Mouse (Mus musculus) neural tube, embryonic 12.5 days (tissue): Measurements from ENCODE around the gene Apba2. TPM values are rescaled to one million over a fixed set of nuclear protein-coding genes. Genes with fewer than 3 reads are reported as not detected.

Experiments used
- ATAC-seq: fragments of 200-750 bp; cut with Nextera tagmentation; 2 replicates; pipeline ENCODE4 v1.8.0; 2017; ENCODE audit warnings: low read depth, mild to moderate bottlenecking, moderate TSS enrichment, moderate library complexity; ENCODE audit not compliant: low FRiP score
- H3K27ac ChIP-seq: fragments of 300-500 bp; sonication (generic); 2 replicates; pipeline ENCODE4 v1.5.1; 2016
- H3K27me3 ChIP-seq: fragments of 300-500 bp; sonication (generic); replicated peaks from 2 replicates; pipeline ENCODE4 v1.6.1; 2016; ENCODE audit warnings: mild to moderate bottlenecking
- H3K36me3 ChIP-seq: fragments of 300-500 bp; sonication (generic); 2 replicates; pipeline ENCODE4 v1.6.1; 2016; ENCODE audit warnings: mild to moderate bottlenecking
- H3K4me1 ChIP-seq: fragments of 300-500 bp; sonication (generic); 2 replicates; pipeline ENCODE4 v1.6.1; 2016
- H3K4me2 ChIP-seq: fragments of 300-500 bp; sonication (generic); replicated peaks from 2 replicates; pipeline ENCODE4 v1.6.1; 2016; ENCODE audit warnings: mild to moderate bottlenecking
- H3K4me3 ChIP-seq: fragments of 300-500 bp; sonication (generic); 2 replicates; pipeline ENCODE4 v1.5.1; 2016
- H3K9ac ChIP-seq: fragments of 300-500 bp; sonication (generic); 2 replicates; pipeline ENCODE4 v1.6.1; 2016; ENCODE audit warnings: mild to moderate bottlenecking
- H3K9me3 ChIP-seq: fragments of 300-500 bp; sonication (generic); 2 replicates; pipeline ENCODE4 v1.6.1; 2016; ENCODE audit warnings: mild to moderate bottlenecking
- WGBS: fragments of 180-500 bp; shearing (Covaris S2); methylation state at CpG from one replicate; pipeline ENCODE4 v1.1.7; 2016; 5-methylcytosine and 5-hydroxymethylcytosine counted together
- polyA plus RNA-seq: library from polyadenylated mRNA; unstranded; fragments of >200 nt; fragmentation: Nextera tagmentation; extraction: Ambion mirVana; gene quantifications from 2 replicates; pipeline ENCODE4 v1.2.1, GENCODE M21; 2016

The Apba2 gene
- polyA plus RNA-seq, 1 experiment from 2014 or later, result 159 TPM

DNA sequence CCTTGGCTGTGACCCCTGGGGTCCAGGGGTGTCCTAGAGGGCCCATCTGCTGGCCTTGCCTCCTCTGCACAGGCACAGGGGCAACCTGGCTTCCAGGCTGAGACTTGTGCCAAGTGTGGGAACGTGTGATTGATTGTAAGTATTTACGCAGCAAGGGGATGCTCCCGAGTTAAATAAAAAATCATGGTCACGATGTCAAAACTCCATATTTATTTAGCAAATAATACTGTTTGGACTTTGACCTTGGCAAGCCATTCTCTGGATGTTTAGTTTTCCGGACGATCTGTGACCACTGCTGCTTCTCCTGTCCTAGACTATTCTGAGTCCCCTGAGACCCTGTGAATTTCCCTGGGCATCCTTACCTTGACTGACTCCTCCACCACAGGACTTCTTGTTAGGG lies 252.2 kb downstream of the Apba2 start:
- Histone ChIP-seq H3K27me3 (no peaks in the 10 kb centered on the region), H3K27ac (no peak overlapping the region), H3K4me1 (peaks cover 6% of the 10 kb centered on the region; the same call in 1 of the 2 replicates), H3K36me3 (peaks cover 14% of the 10 kb centered on the region), H3K9me3 (no peaks in the 10 kb centered on the region), H3K4me3 (no peak overlapping the region), H3K4me2 (no peak overlapping the region), H3K9ac (no peak overlapping the region)
- no peak for ATAC-seq
- WGBS, result 73% methylated on average over 6 of the region's 6 CpGs

DNA sequence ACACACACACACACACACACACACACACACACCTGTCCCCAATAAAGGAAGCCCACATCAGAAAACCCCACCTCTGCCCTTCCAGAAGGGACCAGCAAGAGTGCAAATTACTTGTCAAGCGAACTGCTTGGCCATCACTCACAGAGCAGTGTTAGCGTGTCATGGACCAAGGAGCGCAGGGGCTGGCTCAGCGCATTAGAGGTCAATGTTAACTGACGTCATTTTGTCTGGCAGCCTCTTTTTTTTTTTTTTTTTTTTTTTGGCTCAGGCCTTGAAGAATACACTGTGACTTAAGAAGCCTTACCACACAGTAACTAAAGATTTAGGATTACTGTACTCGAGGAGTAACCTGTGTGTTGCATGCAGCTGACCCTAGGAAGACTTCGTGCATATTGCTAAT lies 252.7 kb downstream of the Apba2 start:
- Histone ChIP-seq H3K4me1 (peaks cover 6% of the 10 kb centered on the region; the same call in 1 of the 2 replicates), H3K4me2 (no peak overlapping the region), H3K9ac (no peak overlapping the region), H3K27me3 (no peaks in the 10 kb centered on the region), H3K27ac (no peak overlapping the region), H3K36me3 (peaks cover 14% of the 10 kb centered on the region), H3K4me3 (no peak overlapping the region), H3K9me3 (no peaks in the 10 kb centered on the region)
- ATAC-seq, result no peak
- WGBS, result 74% methylated on average over 7 of the region's 7 CpGs

DNA sequence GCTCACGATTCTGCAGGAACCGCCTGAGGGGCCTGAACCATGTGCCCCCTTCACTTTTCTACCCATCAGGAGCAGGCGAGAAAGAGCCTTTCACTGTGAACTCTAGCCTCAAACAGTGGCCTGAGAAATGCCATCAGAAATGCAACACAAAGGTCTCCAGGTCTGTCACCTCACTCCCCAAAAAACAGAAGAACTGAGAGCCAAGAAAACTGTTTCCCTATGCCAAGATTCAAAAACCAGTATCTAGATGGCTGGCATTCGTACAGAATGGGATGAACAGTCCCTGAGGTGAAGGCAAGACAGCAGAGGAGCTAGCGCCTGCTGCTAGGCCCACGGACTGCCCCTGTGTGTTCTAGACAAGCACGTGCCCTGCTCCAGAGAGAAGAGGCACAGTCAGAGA lies 253.6 kb downstream of the Apba2 start:
- Histone ChIP-seq H3K27me3 (no peaks in the 10 kb centered on the region), H3K4me3 (no peak overlapping the region), H3K9me3 (no peaks in the 10 kb centered on the region), H3K9ac (no peak overlapping the region), H3K27ac (no peak overlapping the region), H3K4me2 (no peak overlapping the region), H3K4me1 (peaks cover 6% of the 10 kb centered on the region; the same call in 1 of the 2 replicates), H3K36me3 (peaks cover 12% of the 10 kb centered on the region)
- WGBS, result 90% methylated on average over 7 of the region's 7 CpGs
- ATAC-seq, result no peak

DNA sequence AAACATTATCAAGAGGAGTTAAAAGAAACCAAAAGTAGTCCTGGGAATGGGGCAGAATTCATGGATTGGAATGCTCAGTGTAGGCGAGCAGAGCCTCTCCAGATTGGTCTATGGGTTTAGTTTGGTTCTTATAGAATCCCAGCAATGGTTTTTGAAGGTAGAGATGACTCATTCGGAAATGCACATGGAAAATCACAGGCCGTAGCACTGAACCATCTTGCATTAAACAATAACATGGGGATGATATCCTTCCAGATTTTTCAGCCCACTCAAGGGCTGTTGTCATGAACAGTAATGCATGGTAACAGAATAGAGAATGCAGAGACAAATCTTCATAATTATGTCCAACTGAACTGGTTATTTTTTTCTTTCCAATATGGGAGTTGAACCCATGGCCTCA lies 264.1 kb downstream of the Apba2 start:
- WGBS, result 86% methylated on average over 3 of the region's 3 CpGs
- ATAC-seq, result no peak

DNA sequence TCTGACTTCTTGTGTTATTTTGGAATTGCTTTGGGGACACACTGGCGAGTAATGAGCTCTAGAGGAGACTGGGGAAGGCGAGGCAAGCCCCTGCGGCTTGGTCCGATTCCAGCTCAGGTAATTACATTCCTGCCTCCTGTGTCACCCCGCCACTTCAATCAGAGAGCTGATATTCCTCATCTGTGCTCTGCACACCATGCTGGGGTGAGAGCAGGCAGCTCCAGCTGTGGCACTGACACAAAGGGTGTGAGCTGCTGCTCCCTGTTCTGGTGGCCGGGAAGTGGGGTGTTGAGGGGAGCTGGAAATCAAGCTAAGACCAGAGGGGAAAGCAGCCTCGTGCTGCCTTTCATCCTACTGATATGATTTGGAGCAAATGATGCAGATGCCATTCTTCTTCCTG lies 268.3 kb downstream of the Apba2 start:
- no peaks in the 10 kb centered on the region for H3K9me3 ChIP-seq
- 0 out of 2 replicates have a peak, but pooled peaks cover 6% of the 10 kb centered on the region for H3K4me1 ChIP-seq
- H3K4me3 ChIP-seq, result no peak overlapping the region
- no peak for ATAC-seq
- 68% methylated on average over 7 of the region's 7 CpGs for WGBS
- no peak overlapping the region for H3K27ac ChIP-seq
- no peaks in the 10 kb centered on the region for H3K27me3 ChIP-seq
- no peak overlapping the region for H3K9ac ChIP-seq
- no peaks in the 10 kb centered on the region for H3K36me3 ChIP-seq
- no peak overlapping the region for H3K4me2 ChIP-seq

More for the DNA sequence above, 264.1 kb downstream of the Apba2 start:
- H3K4me2 ChIP-seq, result no peak overlapping the region
- no peaks in the 10 kb centered on the region for H3K4me1 ChIP-seq
- no peak overlapping the region for H3K9ac ChIP-seq
- no peaks in the 10 kb centered on the region for H3K36me3 ChIP-seq
- H3K4me3 ChIP-seq, result no peak overlapping the region
- H3K27me3 ChIP-seq, result no peaks in the 10 kb centered on the region
- H3K27ac ChIP-seq, result no peak overlapping the region
- H3K9me3 ChIP-seq, result no peaks in the 10 kb centered on the region

DNA sequence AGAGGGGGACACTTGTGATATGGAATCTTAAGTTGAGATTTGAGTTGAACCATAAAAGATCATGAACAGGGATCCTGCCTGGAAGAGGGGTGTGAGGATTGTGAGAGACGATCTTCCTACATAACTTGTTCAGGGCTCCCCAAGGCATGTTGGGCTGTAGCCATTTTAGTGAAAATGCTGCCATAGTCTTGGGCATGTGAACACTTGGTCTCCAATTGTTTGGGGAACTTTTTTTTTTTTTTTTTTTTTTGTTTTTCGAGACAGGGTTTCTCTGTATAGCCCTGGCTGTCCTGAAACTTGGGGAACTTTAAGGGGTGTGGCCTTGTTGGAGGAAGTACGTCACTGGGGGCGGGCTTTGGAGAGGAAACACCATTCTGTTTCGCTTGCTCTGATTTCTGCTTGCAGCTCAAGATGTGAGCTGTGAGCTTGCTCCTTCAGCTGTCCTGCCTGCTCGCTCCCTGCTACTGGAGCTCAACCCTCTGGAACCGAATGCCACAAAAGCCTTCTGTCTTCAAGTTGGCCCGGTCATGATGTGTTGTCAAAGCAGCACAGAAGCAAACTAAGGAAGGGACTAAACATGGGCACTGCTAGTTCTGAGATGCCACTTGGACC lies 269.4 kb downstream of the Apba2 start:
- H3K4me2 ChIP-seq, result peak overlapping the region; percentile 48
- H3K4me3 ChIP-seq, result no peak overlapping the region
- ATAC-seq, result no peak

DNA sequence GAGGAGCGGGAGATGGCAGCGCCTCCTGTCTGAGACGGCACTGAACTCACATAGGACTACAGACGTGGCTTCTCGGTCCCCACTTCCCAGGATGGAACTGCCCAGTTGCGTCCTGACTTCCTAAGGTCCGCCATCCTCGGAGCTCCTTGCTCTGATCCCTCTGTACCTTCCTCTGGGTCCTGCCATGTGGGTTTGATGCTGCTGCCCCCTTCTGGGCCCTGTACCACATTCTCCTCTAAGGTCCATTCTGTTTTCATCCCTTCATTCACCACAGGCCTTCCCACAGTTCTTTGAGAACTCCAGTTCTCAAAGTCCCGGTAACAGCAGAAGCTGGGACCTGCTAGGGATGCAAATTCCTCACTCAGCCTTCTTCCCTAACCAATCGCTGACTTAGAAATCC lies 272.0 kb downstream of the Apba2 start:
- no peaks in the 10 kb centered on the region for H3K9me3 ChIP-seq
- 43% methylated on average over 10 of the region's 10 CpGs for WGBS
- H3K4me1 ChIP-seq, result 0 out of 2 replicates have a peak, but pooled peaks cover 6% of the 10 kb centered on the region
- no peak overlapping the region for H3K27ac ChIP-seq
- no peaks in the 10 kb centered on the region for H3K36me3 ChIP-seq
- no peak overlapping the region for H3K9ac ChIP-seq
- H3K27me3 ChIP-seq, result no peaks in the 10 kb centered on the region; the same call in 1 of the 2 replicates
- no peak for ATAC-seq
- H3K4me2 ChIP-seq, result no peak overlapping the region
- H3K4me3 ChIP-seq, result no peak overlapping the region

More for the DNA sequence above, 269.4 kb downstream of the Apba2 start:
- Histone ChIP-seq H3K9me3 (no peaks in the 10 kb centered on the region), H3K27ac (no peak overlapping the region), H3K4me1 (0 out of 2 replicates have a peak, but pooled peaks cover 6% of the 10 kb centered on the region), H3K9ac (no peak overlapping the region), H3K36me3 (no peaks in the 10 kb centered on the region), H3K27me3 (no peaks in the 10 kb centered on the region; the same call in 1 of the 2 replicates)
- 56% methylated on average over 8 of the region's 8 CpGs for WGBS

DNA sequence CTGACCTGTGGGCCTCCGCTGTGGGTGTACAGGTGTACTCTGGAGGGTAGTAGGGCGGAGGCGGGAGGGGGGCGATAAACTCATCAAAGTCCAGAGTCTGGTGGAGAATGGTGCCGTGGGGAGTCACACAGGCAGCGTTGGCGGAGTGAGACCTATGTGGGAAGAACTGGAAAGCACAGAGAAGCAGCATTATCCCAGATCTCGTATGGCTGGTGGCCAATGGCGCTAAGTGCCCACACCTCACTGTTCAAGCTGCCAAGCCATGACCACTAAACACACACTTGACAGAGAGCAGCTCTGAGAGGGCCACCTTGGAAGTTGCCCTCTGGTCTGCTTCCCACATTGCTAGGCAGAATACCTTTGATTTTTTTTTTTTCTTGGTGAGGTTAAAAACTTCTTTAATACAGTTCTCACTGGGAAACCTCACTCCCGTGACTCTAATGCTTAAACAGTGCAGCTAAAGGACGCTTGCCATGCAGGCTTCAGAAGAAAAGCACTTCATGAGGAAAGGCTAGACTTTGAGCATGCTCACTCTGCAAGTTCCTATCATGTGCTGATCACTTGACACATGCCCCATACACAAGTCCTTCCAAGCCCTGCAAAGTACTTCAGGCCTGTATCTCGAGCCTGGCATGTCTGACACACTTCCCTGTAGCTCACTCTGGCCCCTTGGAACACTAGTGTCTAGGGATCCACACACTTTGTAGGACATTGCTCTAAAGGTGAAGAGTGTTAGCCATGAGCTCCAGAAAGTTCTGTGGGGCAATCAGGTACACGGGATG lies 275.4 kb downstream of the Apba2 start:
- 0 out of 2 replicates have a peak, but pooled peaks cover 3% of the 10 kb centered on the region for H3K4me1 ChIP-seq
- no peaks in the 10 kb centered on the region for H3K9me3 ChIP-seq
- H3K9ac ChIP-seq, result no peak overlapping the region
- H3K36me3 ChIP-seq, result no peaks in the 10 kb centered on the region
- no peak for ATAC-seq
- H3K27ac ChIP-seq, result no peak overlapping the region
- WGBS, result 86% methylated on average over 13 of the region's 13 CpGs
- H3K27me3 ChIP-seq, result no peaks in the 10 kb centered on the region; the same call in 1 of the 2 replicates
- no peak overlapping the region for H3K4me3 ChIP-seq
- no peak overlapping the region for H3K4me2 ChIP-seq

DNA sequence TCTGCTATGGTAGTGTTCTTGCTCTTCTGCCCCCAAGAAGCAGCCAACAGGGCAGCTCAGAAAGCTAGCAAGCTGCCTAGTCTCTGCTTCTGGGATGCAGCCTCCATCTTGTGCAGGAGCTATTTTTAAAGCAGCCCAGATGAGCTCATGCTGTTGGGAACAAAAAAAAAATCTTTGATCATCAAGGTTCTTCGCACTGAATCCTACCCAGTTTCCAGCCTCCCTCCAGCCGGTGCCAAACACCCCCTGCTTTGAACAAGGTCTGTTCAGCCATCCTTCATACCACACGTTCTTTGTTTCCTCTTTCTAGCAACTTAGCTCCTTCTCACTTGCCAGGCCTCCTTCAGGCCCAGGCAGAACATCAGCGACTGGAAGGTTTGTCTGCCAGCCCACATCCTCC lies 278.0 kb downstream of the Apba2 start:
- no peak for ATAC-seq

DNA sequence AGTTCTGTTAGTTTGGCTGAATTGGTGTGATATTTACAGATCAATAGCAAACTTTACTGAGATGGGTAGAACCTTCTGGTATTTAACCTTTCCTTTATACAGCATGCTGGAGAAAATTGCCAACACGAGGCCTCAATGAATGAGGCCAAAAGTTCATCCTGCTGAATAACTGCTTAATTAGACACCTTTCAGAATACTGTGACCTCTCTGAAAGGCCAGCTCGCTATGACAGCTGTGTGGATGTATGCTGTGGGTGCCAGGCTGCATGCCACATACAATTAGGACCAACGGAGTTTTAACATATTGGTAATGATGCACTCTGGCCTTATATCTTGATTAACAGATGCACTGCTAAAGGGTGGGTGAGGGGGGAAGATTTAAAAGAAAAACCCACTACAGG lies 283.5 kb downstream of the Apba2 start:
- no peak for ATAC-seq
- no peaks in the 10 kb centered on the region for H3K4me1 ChIP-seq
- H3K4me2 ChIP-seq, result no peak overlapping the region
- no peak overlapping the region for H3K27ac ChIP-seq
- H3K4me3 ChIP-seq, result no peak overlapping the region
- no peaks in the 10 kb centered on the region for H3K36me3 ChIP-seq
- H3K9me3 ChIP-seq, result no peaks in the 10 kb centered on the region
- 46% methylated on average over 3 of the region's 3 CpGs for WGBS
- H3K9ac ChIP-seq, result no peak overlapping the region
- no peaks in the 10 kb centered on the region for H3K27me3 ChIP-seq

More for the DNA sequence above, 278.0 kb downstream of the Apba2 start:
- WGBS, result 86% methylated on average over 4 of the region's 4 CpGs
- no peaks in the 10 kb centered on the region for H3K36me3 ChIP-seq
- H3K9me3 ChIP-seq, result no peaks in the 10 kb centered on the region
- no peaks in the 10 kb centered on the region; the same call in 1 of the 2 replicates for H3K27me3 ChIP-seq
- no peak overlapping the region for H3K4me3 ChIP-seq
- H3K4me1 ChIP-seq, result no peaks in the 10 kb centered on the region
- H3K27ac ChIP-seq, result no peak overlapping the region
- no peak overlapping the region for H3K9ac ChIP-seq
- no peak overlapping the region for H3K4me2 ChIP-seq

DNA sequence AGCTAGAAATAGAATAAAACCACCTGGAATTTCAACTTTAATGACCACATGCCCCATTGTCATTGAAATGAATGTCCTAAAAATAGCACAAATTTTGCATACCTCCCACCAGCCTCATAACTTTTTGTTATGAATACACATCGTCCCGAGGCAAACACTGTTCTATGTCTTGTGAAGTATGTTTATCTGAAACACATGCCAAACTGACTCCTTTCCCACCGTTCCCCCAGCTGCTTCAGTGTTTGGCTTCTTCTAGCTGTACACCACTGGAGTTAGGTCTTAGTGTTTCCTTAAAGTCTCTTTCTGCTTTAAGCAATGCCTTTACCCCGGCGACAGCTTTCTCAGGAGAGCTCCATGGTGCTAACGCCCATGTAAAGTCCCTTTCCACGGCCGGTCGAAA lies 289.6 kb downstream of the Apba2 start:
- H3K9ac ChIP-seq, result no peak overlapping the region
- no peaks in the 10 kb centered on the region for H3K36me3 ChIP-seq
- no peaks in the 10 kb centered on the region for H3K27me3 ChIP-seq
- no peak overlapping the region for H3K27ac ChIP-seq
- WGBS, result 70% methylated on average over 9 of the region's 9 CpGs
- H3K9me3 ChIP-seq, result no peaks in the 10 kb centered on the region
- H3K4me1 ChIP-seq, result no peaks in the 10 kb centered on the region
- no peak overlapping the region for H3K4me2 ChIP-seq
- no peak for ATAC-seq
- no peak overlapping the region for H3K4me3 ChIP-seq

DNA sequence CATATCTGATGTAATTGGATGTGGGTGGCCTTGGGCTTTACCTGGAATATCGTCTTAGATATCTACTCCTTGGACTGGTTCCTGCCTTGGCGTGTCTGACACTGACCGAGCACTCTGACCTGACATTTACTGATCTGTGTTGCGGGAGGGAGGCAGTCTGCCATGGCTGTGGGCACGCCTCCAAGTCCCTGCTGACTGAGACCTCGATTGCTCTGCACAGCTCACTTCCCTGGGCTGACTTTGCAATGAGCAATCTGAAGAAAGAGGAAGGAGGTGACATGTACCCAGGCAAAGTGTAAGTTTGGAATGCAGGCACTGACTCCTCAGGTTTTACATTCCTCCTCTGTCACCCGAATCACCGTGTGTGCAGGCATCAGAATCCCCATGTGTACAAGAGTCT lies 290.5 kb downstream of the Apba2 start:
- no peak overlapping the region for H3K4me3 ChIP-seq
- H3K27me3 ChIP-seq, result no peaks in the 10 kb centered on the region
- no peaks in the 10 kb centered on the region for H3K9me3 ChIP-seq
- no peaks in the 10 kb centered on the region for H3K36me3 ChIP-seq
- no peaks in the 10 kb centered on the region for H3K4me1 ChIP-seq
- H3K9ac ChIP-seq, result no peak overlapping the region
- no peak overlapping the region for H3K27ac ChIP-seq
- 77% methylated on average over 8 of the region's 8 CpGs for WGBS
- H3K4me2 ChIP-seq, result no peak overlapping the region
- ATAC-seq, result no peak
